Mouse (Mus musculus) E14TG2a.4 (cell line): ENCODE data around the gene Mybbp1a.

Experiments
- CTCF ChIP-seq: conservative IDR thresholded peaks from 2 replicates; pipeline ENCODE4 v1.5.1; 2014; ENCODE audit warnings: low read length
- NANOG ChIP-seq: IDR thresholded peaks from 2 replicates; pipeline ENCODE4 v1.6.1; 2014; ENCODE audit warnings: borderline replicate concordance, low read length, mixed read lengths
- POU5F1 ChIP-seq: IDR thresholded peaks from 2 replicates; pipeline ENCODE4 v1.6.1; 2014; ENCODE audit warnings: low read length, borderline replicate concordance

- no peak for TF ChIP-seq NANOG
- no peak for TF ChIP-seq CTCF
- TF ChIP-seq POU5F1, result no peak
These were observed 55.6 kb downstream of the Mybbp1a start for GRCm38 (mm10) chr11:72496775-72497174.
